Mouse (Mus musculus): ENCODE results near the gene Gadd45b.

DNA sequence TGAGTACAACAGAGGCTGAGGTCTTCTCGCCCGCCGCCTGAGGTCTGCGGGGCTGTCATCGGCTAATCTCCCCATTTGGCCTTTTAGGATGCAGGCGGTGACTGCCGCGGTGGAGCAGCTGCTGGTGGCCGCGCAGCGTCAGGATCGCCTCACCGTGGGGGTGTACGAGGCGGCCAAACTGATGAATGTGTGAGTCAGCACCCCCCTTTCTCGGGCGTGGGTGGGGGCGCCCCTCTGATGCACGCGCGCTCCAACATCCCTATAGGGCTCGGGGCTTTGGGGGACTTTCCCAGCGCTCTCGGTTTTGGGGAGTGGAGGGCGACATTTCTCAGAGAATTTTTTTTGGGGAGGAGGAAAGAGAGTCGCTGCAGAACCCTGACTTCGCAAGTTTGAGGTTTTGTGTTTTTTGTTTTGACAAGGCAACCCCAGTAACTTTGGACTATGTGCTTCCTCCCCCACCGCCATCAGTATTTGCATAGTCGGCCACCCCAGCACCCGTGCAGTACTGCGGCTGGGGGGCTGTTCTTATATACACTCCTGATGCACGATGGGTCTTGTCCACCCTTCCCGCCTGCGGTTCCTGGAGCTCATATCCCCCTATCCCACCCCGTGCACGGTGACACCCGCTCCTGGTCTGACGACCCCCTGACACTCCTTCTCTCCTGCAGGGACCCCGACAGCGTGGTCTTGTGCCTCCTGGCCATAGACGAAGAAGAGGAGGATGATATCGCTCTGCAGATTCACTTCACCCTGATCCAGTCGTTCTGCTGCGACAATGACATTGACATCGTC, 684 bp downstream of the Gadd45b start:
- no peak for TF ChIP-seq CTCF (IDR thresholded peaks at IDR 0.05; ENCODE audit: low read depth)
- no peak for TF ChIP-seq EP300 (IDR thresholded peaks at IDR 0.05; ENCODE audit: low read depth)
